Mouse (Mus musculus): ENCODE measurements around the gene Gda.
A peak's percentile ranks its signal among the peaks of the same experiment; 100 is the strongest.

DNA sequence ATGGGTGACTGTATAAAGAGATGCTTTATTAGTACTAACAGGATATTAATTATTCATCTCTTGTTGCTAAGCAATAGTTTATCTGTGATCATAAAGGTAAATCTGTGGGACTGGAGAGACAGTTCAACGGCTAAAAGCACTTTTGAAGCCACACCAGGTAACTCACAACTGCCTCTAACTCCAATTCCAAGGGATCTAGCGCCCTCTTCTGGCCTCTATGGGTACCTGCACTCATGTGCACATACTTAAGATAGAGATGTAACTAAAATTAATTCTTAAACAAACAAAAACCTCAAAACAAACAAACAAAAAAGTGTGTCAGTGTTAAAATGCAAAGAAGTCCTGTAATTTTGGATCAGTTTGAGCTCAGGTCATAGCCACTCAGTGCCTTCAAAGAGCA lies 101.9 kb downstream of the Gda start:
- TF ChIP-seq EP300 (IDR thresholded peaks at IDR 0.05) (no peak), CTCF (IDR thresholded peaks at IDR 0.05) (peak; percentile 44)

All from lung, postnatal 0 days (tissue).